Mouse (Mus musculus) liver, embryonic 16.5 days (tissue): Measurements from ENCODE around the gene Prox1. TPM values are rescaled to one million over a fixed set of nuclear protein-coding genes. Genes with fewer than 3 reads are reported as not detected.

Experiments
- ATAC-seq: fragments of 200-750 bp; cut with Nextera tagmentation; 2 replicates; pipeline ENCODE4 v1.8.0; 2017; ENCODE audit warnings: low read depth, mild to moderate bottlenecking, moderate number of reproducible peaks, moderate library complexity
- H3K27ac ChIP-seq: fragments of 300-500 bp; sonication (generic); 2 replicates; pipeline ENCODE4 v1.5.1; 2014; ENCODE audit warnings: mild to moderate bottlenecking, low read length
- H3K27me3 ChIP-seq: fragments of 300-500 bp; sonication (generic); 2 replicates; pipeline ENCODE4 v1.6.1; 2014; ENCODE audit warnings: low read depth, low read length, mixed read lengths; ENCODE audit not compliant: control insufficient read depth, insufficient read depth
- H3K36me3 ChIP-seq: fragments of 300-500 bp; sonication (generic); 2 replicates; pipeline ENCODE4 v1.6.1; 2014; ENCODE audit warnings: mild to moderate bottlenecking; ENCODE audit not compliant: control insufficient read depth, insufficient read depth
- H3K4me1 ChIP-seq: fragments of 300-500 bp; sonication (generic); 2 replicates; pipeline ENCODE4 v1.6.1; 2014; ENCODE audit warnings: low read depth, low read length, mixed read lengths; ENCODE audit not compliant: control insufficient read depth
- H3K4me2 ChIP-seq: fragments of 300-500 bp; sonication (generic); 2 replicates; pipeline ENCODE4 v1.6.1; 2014; ENCODE audit warnings: low read depth, low read length, mixed read lengths
- H3K4me3 ChIP-seq: fragments of 300-500 bp; sonication (generic); 2 replicates; pipeline ENCODE4 v1.5.1; 2014; ENCODE audit warnings: low read depth, mild to moderate bottlenecking, low read length
- H3K9ac ChIP-seq: fragments of 300-500 bp; sonication (generic); 2 replicates; pipeline ENCODE4 v1.6.1; 2014; ENCODE audit warnings: low read depth, low read length
- H3K9me3 ChIP-seq: fragments of 300-500 bp; sonication (generic); replicated peaks from 2 replicates; pipeline ENCODE4 v1.6.1; 2016; ENCODE audit warnings: low read length; ENCODE audit not compliant: control insufficient read depth
- WGBS: fragments of 180-500 bp; shearing (Covaris S2); extraction: QIAGEN DNeasy Blood & Tissue Kit; methylation state at CpG from one replicate; pipeline ENCODE4 v1.1.7; 2014; ENCODE audit not compliant: insufficient replicate concordance; 5-methylcytosine and 5-hydroxymethylcytosine counted together
- polyA plus RNA-seq: library from polyadenylated mRNA; unstranded; fragments of >200 nt; fragmentation: Nextera tagmentation; extraction: Ambion mirVana; gene quantifications from 2 replicates; pipeline ENCODE4 v1.2.1, GENCODE M21; 2015

Gene Prox1
- polyA plus RNA-seq, 1 experiment from 2014 or later = 7.6 TPM

- Histone ChIP-seq H3K4me3 (peak overlapping the region; percentile 62), H3K4me2 (peak overlapping the region; percentile 53), H3K36me3 (no peaks in the 10 kb centered on the region), H3K9me3 (no peaks in the 10 kb centered on the region), H3K27ac (peak overlapping the region; percentile 55), H3K4me1 (no peaks in the 10 kb centered on the region; the same call in 1 of the 2 replicates), H3K27me3 (peaks cover 76% of the 10 kb centered on the region), H3K9ac (peak overlapping the region; percentile 42; the same call in 1 of the 2 replicates)
- WGBS = under 1% methylated on average over 22 of the region's 24 CpGs
- ATAC-seq = no peak
Observed at GRCm38 (mm10) chr1:190170819-190171216, 304 bp upstream of the Prox1 start.

GRCm38 (mm10) chr1:190168761-190169671, 1.5 kb downstream of the Prox1 start:
- no peaks in the 10 kb centered on the region for H3K9me3 ChIP-seq
- peak overlapping the region; percentile 62 for H3K4me3 ChIP-seq
- H3K9ac ChIP-seq = peak overlapping the region; percentile 52
- no peaks in the 10 kb centered on the region; the same call in 1 of the 2 replicates for H3K4me1 ChIP-seq
- H3K36me3 ChIP-seq = no peaks in the 10 kb centered on the region
- peaks cover 58% of the 10 kb centered on the region for H3K27me3 ChIP-seq
- ATAC-seq = peak; percentile 30
- peak overlapping the region; percentile 53 for H3K4me2 ChIP-seq
- H3K27ac ChIP-seq = peak overlapping the region; percentile 55
- WGBS = under 1% methylated on average over 51 of the region's 51 CpGs

DNA sequence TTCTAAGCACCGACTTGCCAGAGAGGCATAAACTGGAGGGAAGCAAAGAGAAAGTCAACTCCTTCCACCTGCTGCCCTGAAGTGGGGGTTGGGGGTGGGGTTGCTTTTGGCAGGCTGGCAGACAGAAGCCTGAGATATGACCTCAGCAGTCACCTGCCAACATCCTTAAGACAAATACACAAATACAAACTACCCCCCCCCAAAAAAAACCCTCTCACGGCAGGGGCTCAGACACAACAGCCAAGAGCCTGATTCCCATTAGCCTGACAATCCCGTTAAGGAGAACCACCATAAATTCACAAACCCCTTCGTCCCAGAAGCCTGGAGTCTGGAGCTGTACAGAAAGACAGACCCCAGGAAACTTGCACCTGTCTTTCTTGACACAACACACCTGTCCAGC, 2.4 kb downstream of the Prox1 start:
- H3K27ac ChIP-seq = no peak overlapping the region
- WGBS = 3% methylated on average over 4 of the region's 4 CpGs

DNA sequence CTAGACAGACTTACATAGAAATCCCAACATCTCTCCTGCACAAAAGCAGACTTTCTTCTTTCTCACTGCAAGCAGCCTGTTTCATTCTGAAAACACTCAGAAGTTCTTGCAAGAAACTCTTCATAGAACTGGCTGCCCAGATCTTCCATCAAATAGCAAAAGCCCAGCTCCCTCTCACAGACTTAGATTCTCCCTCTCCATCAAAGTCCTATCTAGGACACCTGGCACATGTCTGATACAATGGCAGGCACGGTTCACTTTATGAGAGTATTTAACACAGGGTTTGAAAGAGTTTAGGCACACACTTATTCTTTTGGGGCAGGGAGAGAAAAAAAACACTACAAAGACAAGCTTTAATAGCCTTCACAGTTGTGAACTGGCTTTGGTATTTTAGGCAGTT, 2.9 kb downstream of the Prox1 start:
- H3K27ac ChIP-seq = no peak overlapping the region
- peaks cover 44% of the 10 kb centered on the region for H3K27me3 ChIP-seq
- no peaks in the 10 kb centered on the region for H3K4me1 ChIP-seq
- H3K4me3 ChIP-seq = peak overlapping the region; percentile 62
- 16% methylated on average over 1 of the region's 1 CpGs for WGBS
- H3K4me2 ChIP-seq = peak overlapping the region; percentile 41
- no peaks in the 10 kb centered on the region for H3K9me3 ChIP-seq
- ATAC-seq = no peak
- H3K9ac ChIP-seq = no peak overlapping the region
- no peaks in the 10 kb centered on the region for H3K36me3 ChIP-seq

More for the DNA sequence above, 2.4 kb downstream of the Prox1 start:
- no peak for ATAC-seq
- peak overlapping the region; percentile 53; the same call in 1 of the 2 replicates for H3K4me2 ChIP-seq
- H3K4me3 ChIP-seq = peak overlapping the region; percentile 62
- H3K4me1 ChIP-seq = no peaks in the 10 kb centered on the region; the same call in 1 of the 2 replicates
- H3K9ac ChIP-seq = peak overlapping the region; percentile 52; the same call in 1 of the 2 replicates
- H3K36me3 ChIP-seq = no peaks in the 10 kb centered on the region
- H3K27me3 ChIP-seq = peaks cover 49% of the 10 kb centered on the region
- no peaks in the 10 kb centered on the region for H3K9me3 ChIP-seq

- no peak for ATAC-seq
- H3K4me3 ChIP-seq = no peak overlapping the region
- H3K9me3 ChIP-seq = no peaks in the 10 kb centered on the region
- no peaks in the 10 kb centered on the region for H3K36me3 ChIP-seq
- H3K4me1 ChIP-seq = no peaks in the 10 kb centered on the region
- H3K4me2 ChIP-seq = no peak overlapping the region
- H3K27ac ChIP-seq = no peak overlapping the region
- WGBS = 49% methylated on average over 4 of the region's 4 CpGs
- H3K27me3 ChIP-seq = peaks cover 23% of the 10 kb centered on the region
- H3K9ac ChIP-seq = no peak overlapping the region
Observed at GRCm38 (mm10) chr1:190165511-190165910, 5.0 kb downstream of the Prox1 start.

DNA sequence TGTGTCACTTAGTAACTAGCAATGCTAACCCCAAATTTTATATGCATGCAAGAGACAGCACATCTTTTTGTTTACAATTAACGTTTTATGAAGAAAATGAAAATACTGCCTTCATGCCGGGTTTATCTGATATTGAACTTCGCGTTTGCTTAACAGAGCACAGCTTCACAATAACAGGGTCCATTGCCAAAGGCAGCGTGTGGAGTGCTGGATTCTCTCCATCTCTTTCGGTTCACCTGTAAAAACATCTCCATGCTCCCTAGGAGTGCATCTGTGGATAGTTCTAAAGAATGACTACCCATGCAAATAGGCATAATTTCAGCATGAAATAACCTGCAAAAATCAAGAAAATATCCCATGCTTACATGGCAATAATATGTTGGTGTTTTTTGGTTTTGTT, 7.0 kb downstream of the Prox1 start:
- no peaks in the 10 kb centered on the region; the same call in 1 of the 2 replicates for H3K36me3 ChIP-seq
- H3K4me2 ChIP-seq = no peak overlapping the region
- H3K9ac ChIP-seq = no peak overlapping the region
- H3K27me3 ChIP-seq = peaks cover 3% of the 10 kb centered on the region
- no peak for ATAC-seq
- no peaks in the 10 kb centered on the region for H3K4me1 ChIP-seq
- H3K4me3 ChIP-seq = no peak overlapping the region
- no peak overlapping the region for H3K27ac ChIP-seq
- WGBS = 59% methylated on average over 6 of the region's 6 CpGs
- no peaks in the 10 kb centered on the region for H3K9me3 ChIP-seq

- Histone ChIP-seq H3K27ac (no peak overlapping the region), H3K27me3 (no peaks in the 10 kb centered on the region; the same call in 1 of the 2 replicates), H3K36me3 (no peaks in the 10 kb centered on the region; the same call in 1 of the 2 replicates), H3K4me2 (no peak overlapping the region), H3K4me3 (no peak overlapping the region), H3K4me1 (no peaks in the 10 kb centered on the region), H3K9me3 (no peaks in the 10 kb centered on the region), H3K9ac (no peak overlapping the region)
- 73% methylated on average over 19 of the region's 19 CpGs for WGBS
- ATAC-seq = no peak
Observed at GRCm38 (mm10) chr1:190161708-190162465, 8.6 kb downstream of the Prox1 start.

DNA sequence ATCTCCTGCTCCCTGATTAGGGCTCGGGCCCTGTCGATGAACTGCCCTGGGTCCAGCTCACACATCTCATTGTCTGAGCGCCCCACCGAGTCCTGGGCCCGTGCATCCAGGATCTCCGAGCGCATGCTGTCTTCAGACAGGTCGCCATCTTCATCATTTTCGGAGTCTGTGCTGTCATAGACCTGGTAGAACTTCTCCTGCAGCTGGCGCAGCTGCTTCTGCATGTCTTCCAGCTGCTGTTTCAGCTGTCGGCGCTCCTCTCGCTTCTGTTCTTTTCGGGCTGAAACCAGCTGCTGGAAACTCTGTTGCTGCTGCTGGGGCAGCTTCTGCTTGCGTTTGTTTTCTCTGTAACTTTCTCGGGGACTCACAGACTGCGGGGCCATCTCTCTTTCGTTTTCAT, 9.2 kb downstream of the Prox1 start:
- Histone ChIP-seq H3K4me2 (no peak overlapping the region), H3K36me3 (no peaks in the 10 kb centered on the region; the same call in 1 of the 2 replicates), H3K27me3 (no peaks in the 10 kb centered on the region; the same call in 1 of the 2 replicates), H3K27ac (no peak overlapping the region), H3K4me3 (no peak overlapping the region), H3K4me1 (no peaks in the 10 kb centered on the region), H3K9me3 (no peaks in the 10 kb centered on the region), H3K9ac (no peak overlapping the region)
- no peak for ATAC-seq
- WGBS = 71% methylated on average over 18 of the region's 18 CpGs
